Mouse (Mus musculus) megakaryocyte, embryonic 14.5 days (primary cell): ENCODE results near the gene Sobp.

Experiments
- FLI1 ChIP-seq: IDR thresholded peaks from 2 replicates; pipeline ENCODE4 v1.6.1; 2012; ENCODE audit warnings: low read length, inconsistent platforms, mixed read lengths
- GATA1 ChIP-seq: IDR thresholded peaks from 3 replicates; pipeline ENCODE4 v1.6.1; 2012; ENCODE audit warnings: mixed read lengths, low read length, inconsistent platforms, borderline replicate concordance

DNA sequence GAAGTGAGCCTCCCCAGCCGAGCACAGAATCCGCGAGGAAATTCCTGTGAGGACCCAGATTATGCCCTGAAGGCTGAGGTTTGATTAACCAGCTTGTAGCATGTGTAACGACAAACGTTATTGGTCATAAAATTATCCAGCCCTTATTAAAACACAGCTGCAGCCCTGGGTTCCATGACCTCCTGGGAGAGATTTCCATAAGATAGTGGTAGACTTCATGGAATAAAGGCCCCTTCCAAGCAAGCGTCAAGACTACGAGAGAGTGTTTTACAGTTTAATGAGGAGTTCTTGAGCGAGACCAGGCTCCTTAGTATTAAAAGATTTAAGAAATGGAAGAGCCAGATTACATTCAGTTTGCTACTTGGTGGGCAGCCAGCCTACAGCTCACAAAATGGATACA is 76.6 kb downstream of the Sobp start:
- no peak for TF ChIP-seq GATA1
- no peak for TF ChIP-seq FLI1
